Mouse (Mus musculus): Measurements from ENCODE around the gene Mtor. TPM values are rescaled to one million over a fixed set of nuclear protein-coding genes. Genes with fewer than 3 reads are reported as not detected.

The Mtor gene
- 27.7 and 28.2 TPM in 2 replicates for polyA plus RNA-seq (2016; fragmentation: Nextera tagmentation; extraction: Ambion mirVana)

- under 1% methylated on average over 56 of the region's 56 CpGs for WGBS
- H3K4me1 ChIP-seq = peaks cover 20% of the 10 kb centered on the region
- no peaks in the 10 kb centered on the region for H3K27me3 ChIP-seq (replicated peaks)
- peaks cover 17% of the 10 kb centered on the region for H3K36me3 ChIP-seq
- H3K9me3 ChIP-seq = no peaks in the 10 kb centered on the region
- ATAC-seq (ENCODE audit: low FRiP score, low read depth) = peak; percentile 97
- peak within 1 kb of the TSS; percentile 98 for H3K4me3 ChIP-seq
- peak within 1 kb of the TSS; percentile 44; the same call in 1 of the 2 replicates for H3K27ac ChIP-seq
- H3K4me2 ChIP-seq (replicated peaks) = peak within 1 kb of the TSS; percentile 83
- H3K9ac ChIP-seq = peak within 1 kb of the TSS; percentile 82
Observed at GRCm38 (mm10) chr4:148448179-148448852, at the start of gene Mtor. TSS of gene Mtor (plus strand) at chr4:148448611.

GRCm38 (mm10) chr4:148399437-148400094, 48.8 kb upstream of the Mtor start:
- 15% methylated on average over 9 of the region's 9 CpGs for WGBS
- peak; percentile 74 for ATAC-seq (ENCODE audit: low FRiP score, low read depth)
- Histone ChIP-seq H3K4me3 (no peak overlapping the region), H3K27ac (peak overlapping the region; percentile 74; the same call in 1 of the 2 replicates), H3K9me3 (0 out of 2 replicates have a peak, but pooled peaks cover 5% of the 10 kb centered on the region), H3K9ac (no peak overlapping the region), H3K27me3 (replicated peaks) (peaks cover 7% of the 10 kb centered on the region; the same call in 1 of the 2 replicates), H3K4me1 (peaks cover 67% of the 10 kb centered on the region), H3K36me3 (no peaks in the 10 kb centered on the region), H3K4me2 (replicated peaks) (no peak overlapping the region)

GRCm38 (mm10) chr4:148403402-148403801, 45.0 kb upstream of the Mtor start:
- peaks cover 69% of the 10 kb centered on the region for H3K4me1 ChIP-seq
- H3K4me3 ChIP-seq = 0 out of 2 replicates have a peak overlapping the region, but pooled peaks have one; percentile 2
- ATAC-seq (ENCODE audit: low FRiP score, low read depth) = no peak
- 5% methylated on average over 12 of the region's 12 CpGs for WGBS
- peak overlapping the region; percentile 42 for H3K4me2 ChIP-seq (replicated peaks)
- no peak overlapping the region for H3K9ac ChIP-seq
- no peaks in the 10 kb centered on the region for H3K36me3 ChIP-seq
- H3K9me3 ChIP-seq = no peaks in the 10 kb centered on the region
- H3K27me3 ChIP-seq (replicated peaks) = peaks cover 7% of the 10 kb centered on the region
- H3K27ac ChIP-seq = no peak overlapping the region

- no peak overlapping the region for H3K27ac ChIP-seq
- H3K27me3 ChIP-seq (replicated peaks) = peaks cover 7% of the 10 kb centered on the region
- WGBS = 2% methylated on average over 11 of the region's 11 CpGs
- peak overlapping the region; percentile 42 for H3K4me2 ChIP-seq (replicated peaks)
- H3K36me3 ChIP-seq = no peaks in the 10 kb centered on the region
- ATAC-seq (ENCODE audit: low FRiP score, low read depth) = peak; percentile 14; the same call in 1 of the 2 replicates
- H3K9me3 ChIP-seq = no peaks in the 10 kb centered on the region
- no peak overlapping the region for H3K4me3 ChIP-seq
- no peak overlapping the region for H3K9ac ChIP-seq
- H3K4me1 ChIP-seq = peaks cover 59% of the 10 kb centered on the region
Observed at GRCm38 (mm10) chr4:148404748-148405147, 43.7 kb upstream of the Mtor start.

- Histone ChIP-seq H3K4me1 (peaks cover 54% of the 10 kb centered on the region), H3K9me3 (no peaks in the 10 kb centered on the region), H3K4me2 (replicated peaks) (peak overlapping the region; percentile 42), H3K27ac (no peak overlapping the region), H3K9ac (no peak overlapping the region), H3K4me3 (no peak overlapping the region), H3K36me3 (no peaks in the 10 kb centered on the region), H3K27me3 (replicated peaks) (peaks cover 7% of the 10 kb centered on the region)
- WGBS = 9% methylated on average over 13 of the region's 13 CpGs
- no peak for ATAC-seq (ENCODE audit: low FRiP score, low read depth)
Observed at GRCm38 (mm10) chr4:148405255-148405788, 43.1 kb upstream of the Mtor start.

GRCm38 (mm10) chr4:148408256-148408975, 40.0 kb upstream of the Mtor start:
- H3K4me1 ChIP-seq = peaks cover 34% of the 10 kb centered on the region
- no peak overlapping the region for H3K9ac ChIP-seq
- ATAC-seq (ENCODE audit: low FRiP score, low read depth) = no peak

GRCm38 (mm10) chr4:148415575-148415974, 32.8 kb upstream of the Mtor start:
- H3K27me3 ChIP-seq (replicated peaks) = no peaks in the 10 kb centered on the region
- no peaks in the 10 kb centered on the region for H3K36me3 ChIP-seq
- no peak overlapping the region for H3K27ac ChIP-seq
- H3K9ac ChIP-seq = no peak overlapping the region
- 14% methylated on average over 16 of the region's 16 CpGs for WGBS
- H3K4me2 ChIP-seq (replicated peaks) = peak overlapping the region; percentile 21
- H3K9me3 ChIP-seq = no peaks in the 10 kb centered on the region
- peaks cover 32% of the 10 kb centered on the region for H3K4me1 ChIP-seq
- no peak overlapping the region for H3K4me3 ChIP-seq
- no peak for ATAC-seq (ENCODE audit: low FRiP score, low read depth)

More at GRCm38 (mm10) chr4:148408256-148408975, 40.0 kb upstream of the Mtor start:
- 76% methylated on average over 10 of the region's 10 CpGs for WGBS
- H3K27me3 ChIP-seq (replicated peaks) = peaks cover under 1% of the 10 kb centered on the region
- no peak overlapping the region for H3K4me3 ChIP-seq
- H3K27ac ChIP-seq = no peak overlapping the region
- H3K9me3 ChIP-seq = no peaks in the 10 kb centered on the region
- no peak overlapping the region for H3K4me2 ChIP-seq (replicated peaks)
- no peaks in the 10 kb centered on the region for H3K36me3 ChIP-seq

GRCm38 (mm10) chr4:148417074-148417526, 31.3 kb upstream of the Mtor start:
- 55% methylated on average over 11 of the region's 11 CpGs for WGBS
- Histone ChIP-seq H3K27me3 (replicated peaks) (no peaks in the 10 kb centered on the region), H3K36me3 (no peaks in the 10 kb centered on the region), H3K4me3 (no peak overlapping the region), H3K4me1 (peaks cover 32% of the 10 kb centered on the region), H3K9ac (no peak overlapping the region), H3K4me2 (replicated peaks) (no peak overlapping the region), H3K9me3 (no peaks in the 10 kb centered on the region), H3K27ac (no peak overlapping the region)
- no peak for ATAC-seq (ENCODE audit: low FRiP score, low read depth)

- no peaks in the 10 kb centered on the region for H3K36me3 ChIP-seq
- H3K4me3 ChIP-seq = no peak overlapping the region
- H3K4me2 ChIP-seq (replicated peaks) = no peak overlapping the region
- H3K9ac ChIP-seq = no peak overlapping the region
- H3K9me3 ChIP-seq = no peaks in the 10 kb centered on the region
- ATAC-seq (ENCODE audit: low FRiP score, low read depth) = no peak
- H3K4me1 ChIP-seq = peaks cover 32% of the 10 kb centered on the region
- H3K27ac ChIP-seq = no peak overlapping the region
- WGBS = 26% methylated on average over 6 of the region's 6 CpGs
- no peaks in the 10 kb centered on the region for H3K27me3 ChIP-seq (replicated peaks)
Observed at GRCm38 (mm10) chr4:148417559-148417958, 30.9 kb upstream of the Mtor start.

GRCm38 (mm10) chr4:148426950-148427850, 21.2 kb upstream of the Mtor start:
- no peak overlapping the region for H3K4me3 ChIP-seq
- H3K9ac ChIP-seq = no peak overlapping the region
- no peaks in the 10 kb centered on the region for H3K27me3 ChIP-seq (replicated peaks)
- 76% methylated on average over 10 of the region's 10 CpGs for WGBS
- ATAC-seq (ENCODE audit: low FRiP score, low read depth) = no peak
- H3K4me1 ChIP-seq = peaks cover 13% of the 10 kb centered on the region; the same call in 1 of the 2 replicates
- H3K9me3 ChIP-seq = no peaks in the 10 kb centered on the region
- H3K4me2 ChIP-seq (replicated peaks) = no peak overlapping the region
- no peaks in the 10 kb centered on the region for H3K36me3 ChIP-seq
- H3K27ac ChIP-seq = no peak overlapping the region

GRCm38 (mm10) chr4:148428544-148428943, 19.9 kb upstream of the Mtor start:
- WGBS = 86% methylated on average over 5 of the region's 5 CpGs
- Histone ChIP-seq H3K4me3 (no peak overlapping the region), H3K27me3 (replicated peaks) (no peaks in the 10 kb centered on the region), H3K27ac (no peak overlapping the region), H3K4me1 (peaks cover 13% of the 10 kb centered on the region; the same call in 1 of the 2 replicates), H3K36me3 (no peaks in the 10 kb centered on the region), H3K9ac (no peak overlapping the region), H3K9me3 (no peaks in the 10 kb centered on the region), H3K4me2 (replicated peaks) (no peak overlapping the region)
- ATAC-seq (ENCODE audit: low FRiP score, low read depth) = no peak
